Mouse (Mus musculus) skeletal muscle tissue, adult 2 months (tissue): ENCODE data around the gene Pms1.
"Not testable (repeated sequence)": the region's sequence is repeated elsewhere in the genome, so short reads cannot be mapped to it uniquely, and the experiment has no call there.

ENCODE experiments used
- DNase-seq: peaks from one replicate; pipeline ENCODE4 v3.0.0-alpha.2; 2012; ENCODE audit warnings: low read depth, low spot score

The Pms1 gene

GRCm38 (mm10) chr1:53296581-53297383 is at the start of gene Pms1, which contains the start of the genes Ormdl1 and Gm28778:
TSS of gene Pms1 (minus strand) at chr1:53297018.
TSS of gene Ormdl1 (plus strand) at chr1:53297095.
TSS of gene Gm28778 (plus strand) at chr1:53297111.
- peak; percentile 94 for DNase-seq

- no peak for DNase-seq
These were observed 44.3 kb upstream of the Pms1 start for GRCm38 (mm10) chr1:53341071-53341470.

- not testable (repeated sequence) for DNase-seq
These were observed 40.6 kb upstream of the Pms1 start for GRCm38 (mm10) chr1:53337403-53337802.

DNA sequence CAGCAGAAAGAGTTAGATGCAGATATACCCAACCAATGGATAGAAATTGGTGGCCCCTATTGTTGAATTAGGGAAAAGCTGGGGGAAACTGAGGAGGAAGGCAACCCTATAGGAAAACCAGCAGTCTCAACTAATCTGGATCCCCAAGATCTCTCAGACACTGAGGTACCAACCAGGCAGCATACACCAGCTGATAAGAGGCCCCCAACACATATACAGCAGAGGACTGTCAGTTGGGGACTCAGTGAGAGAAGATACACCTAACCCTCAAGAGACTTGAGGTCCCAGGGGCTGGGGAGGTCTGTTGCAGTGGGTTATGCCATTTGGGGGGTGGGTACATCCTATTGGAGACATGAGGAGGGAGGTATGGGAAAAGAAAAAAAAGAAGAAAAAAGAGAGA is 38.6 kb upstream of the Pms1 start:
- DNase-seq, result no peak

- DNase-seq, result not testable (repeated sequence)
These were observed 36.7 kb upstream of the Pms1 start for GRCm38 (mm10) chr1:53333527-53333926.

- DNase-seq, result no peak
These were observed 28.1 kb upstream of the Pms1 start for GRCm38 (mm10) chr1:53324827-53325494.

DNA sequence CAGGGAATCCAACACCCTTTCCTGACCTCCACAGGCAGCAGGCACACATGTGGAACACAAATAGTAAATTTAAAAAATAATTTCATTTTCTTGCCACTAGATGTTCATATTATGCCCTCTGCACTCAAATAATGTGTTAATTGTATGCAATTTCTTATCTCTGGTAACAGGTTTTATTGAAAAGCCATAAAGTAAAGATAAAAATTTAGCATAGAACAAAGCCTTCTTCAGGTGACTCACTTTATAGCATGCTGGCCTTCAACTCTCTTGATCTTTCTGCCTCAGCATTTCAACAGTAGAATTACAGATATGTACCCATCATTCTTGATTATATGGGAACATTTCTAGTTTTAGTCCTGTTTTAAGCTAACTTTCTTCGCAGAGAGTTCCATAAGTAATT is 27.5 kb upstream of the Pms1 start:
- DNase-seq, result no peak

DNA sequence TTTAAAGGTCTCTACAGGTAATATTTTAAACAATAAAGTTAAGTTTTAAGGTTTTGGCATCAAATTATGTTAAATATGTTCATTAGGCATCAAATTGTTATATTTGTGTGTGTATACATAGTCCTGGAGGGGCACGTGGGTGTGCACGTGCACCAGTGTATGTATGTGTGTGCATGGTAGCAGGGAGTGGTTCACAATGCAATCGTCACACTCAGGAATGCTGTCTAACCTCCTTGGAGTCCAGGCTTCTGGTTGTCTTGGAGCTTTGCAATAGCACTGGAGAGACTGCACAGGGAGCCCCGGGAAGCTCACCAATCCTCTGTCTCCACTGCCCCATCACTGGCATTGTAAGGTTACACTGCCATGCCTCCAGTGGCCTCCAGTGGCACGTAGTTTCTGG is 26.4 kb upstream of the Pms1 start:
- DNase-seq, result no peak

- DNase-seq, result no peak
These were observed 25.0 kb upstream of the Pms1 start for GRCm38 (mm10) chr1:53321662-53322344.

DNA sequence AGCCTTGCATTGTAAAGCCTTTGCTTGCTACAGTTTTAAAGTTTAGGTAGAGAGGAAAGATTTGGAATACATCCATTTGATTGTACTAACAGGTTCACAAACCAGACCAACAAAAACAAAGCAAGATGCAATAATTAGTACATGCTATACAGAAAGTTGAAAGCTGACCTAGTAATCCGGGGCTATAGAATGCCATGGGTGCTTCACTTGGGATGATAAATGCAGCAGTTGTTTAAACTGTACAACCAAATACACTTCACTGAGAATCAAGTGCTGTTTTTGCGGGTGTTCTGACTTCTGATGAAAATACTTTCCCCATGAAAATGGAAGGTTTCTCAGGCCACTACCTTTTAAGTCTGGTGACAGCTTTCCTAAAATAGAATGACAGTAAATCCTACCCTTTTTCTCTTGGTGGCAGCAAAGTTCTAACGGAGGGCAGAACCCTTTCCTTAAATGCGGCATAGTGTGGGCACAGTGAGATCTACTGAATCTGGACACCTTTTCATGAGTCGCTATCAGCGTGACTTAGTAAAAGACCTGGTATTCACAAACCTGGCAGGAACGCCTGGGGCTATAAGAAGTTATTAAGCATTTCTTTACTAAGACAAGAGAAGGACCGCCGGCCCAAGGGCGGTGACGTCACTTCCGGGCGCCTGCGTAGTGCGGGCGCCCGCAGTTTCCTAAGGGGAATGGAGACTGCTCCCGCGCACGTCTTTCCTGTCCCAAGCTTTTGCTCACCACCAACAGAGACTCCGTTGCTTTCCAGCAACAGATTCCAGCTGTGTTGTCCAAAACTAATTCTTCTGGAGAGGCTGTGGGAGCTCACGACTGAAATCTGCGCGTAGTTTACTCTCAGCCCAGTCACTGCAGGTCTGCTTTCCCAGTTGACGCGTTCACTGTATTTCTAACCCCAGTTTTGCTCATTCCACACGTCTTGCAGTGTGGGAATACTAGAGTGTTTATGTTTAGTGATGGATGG is 16.5 kb upstream of the Pms1 start, which contains the start of gene Osgepl1:
Gene Osgepl1, plus strand, starts transcription at position 636 of the 979 bp plus-strand sequence.
- peak; percentile 83 for DNase-seq

DNA sequence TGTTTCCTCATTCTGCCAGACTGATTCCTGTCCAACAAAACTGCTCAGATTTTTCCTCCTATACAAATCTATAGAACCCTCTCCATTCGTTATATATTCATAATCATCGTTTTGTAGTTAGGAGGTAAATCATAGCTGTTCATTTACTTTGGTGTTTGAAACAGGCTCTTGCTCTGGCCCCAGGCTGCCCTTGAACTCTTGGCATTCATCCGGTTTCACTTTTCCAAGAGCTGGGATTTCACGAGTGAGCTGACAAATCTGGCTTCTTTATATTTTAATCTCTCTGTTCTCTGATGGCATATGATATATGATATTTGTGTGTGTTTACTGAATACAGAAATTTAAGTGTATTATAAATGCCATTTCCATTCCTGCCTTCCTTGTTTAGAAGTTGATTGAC is 3.7 kb upstream of the Pms1 start:
- no peak for DNase-seq

GRCm38 (mm10) chr1:53291197-53291596 is 5.6 kb downstream of the Pms1 start:
- DNase-seq, result no peak

DNA sequence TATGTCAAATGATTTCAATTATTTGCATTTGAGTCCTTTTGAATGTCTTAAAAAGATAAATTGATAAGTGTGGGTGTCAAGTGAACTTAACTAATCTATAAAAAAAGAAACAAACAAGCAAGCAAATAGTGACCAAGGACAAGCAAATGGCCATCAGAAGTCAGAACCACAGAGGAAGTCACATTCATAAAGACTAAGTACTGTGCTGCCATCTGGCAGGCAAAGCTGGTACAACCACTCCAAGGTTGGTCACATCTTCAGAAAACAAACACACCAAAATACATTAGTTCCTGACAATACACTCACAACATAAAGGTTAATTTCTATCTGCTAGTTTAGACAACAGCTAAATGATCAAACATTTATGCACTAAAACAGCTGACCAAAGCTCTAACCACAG is 24.2 kb downstream of the Pms1 start:
- DNase-seq, result peak; percentile 31

DNA sequence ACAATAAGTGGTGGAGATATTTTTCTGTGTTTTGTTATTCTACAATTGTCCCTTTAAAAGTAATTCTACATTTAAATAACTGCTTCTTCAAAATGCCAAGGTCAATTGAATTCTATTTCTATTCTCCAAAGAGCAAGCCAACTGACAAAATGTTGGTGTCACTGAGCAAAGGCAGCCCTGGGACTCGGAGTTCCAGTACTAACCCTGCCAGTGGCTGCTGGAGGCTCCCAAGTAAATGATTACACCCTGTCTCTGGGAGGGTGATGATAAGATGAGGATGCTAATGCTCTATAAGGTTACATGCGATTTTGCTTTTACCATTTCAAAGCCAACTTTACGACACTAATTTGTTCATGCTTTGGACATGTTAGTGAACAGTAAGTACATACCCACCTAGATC is 26.9 kb downstream of the Pms1 start:
- DNase-seq, result no peak

- not testable (repeated sequence) for DNase-seq
These were observed 31.7 kb downstream of the Pms1 start for GRCm38 (mm10) chr1:53264958-53265612.

GRCm38 (mm10) chr1:53226063-53226462 is 70.8 kb downstream of the Pms1 start:
- no peak for DNase-seq

DNA sequence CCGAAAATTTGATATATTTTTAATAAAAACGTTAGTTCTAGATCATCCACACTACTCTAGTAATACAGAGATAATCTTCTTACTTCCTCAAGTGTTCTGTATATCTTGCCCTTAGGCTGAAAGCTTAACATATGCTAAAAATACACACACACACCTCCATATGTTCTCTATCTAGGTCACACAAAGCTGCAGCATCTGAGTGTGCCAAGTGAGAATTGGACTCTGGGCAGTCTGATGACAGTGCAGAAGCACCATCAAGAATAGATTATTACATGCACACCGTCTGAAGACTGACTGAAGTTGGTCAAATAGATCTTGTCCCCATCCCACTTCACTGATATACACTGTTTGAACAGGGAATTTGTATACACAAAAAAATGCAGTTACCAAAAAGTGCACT is 71.2 kb downstream of the Pms1 start:
- DNase-seq, result peak; percentile 83

DNA sequence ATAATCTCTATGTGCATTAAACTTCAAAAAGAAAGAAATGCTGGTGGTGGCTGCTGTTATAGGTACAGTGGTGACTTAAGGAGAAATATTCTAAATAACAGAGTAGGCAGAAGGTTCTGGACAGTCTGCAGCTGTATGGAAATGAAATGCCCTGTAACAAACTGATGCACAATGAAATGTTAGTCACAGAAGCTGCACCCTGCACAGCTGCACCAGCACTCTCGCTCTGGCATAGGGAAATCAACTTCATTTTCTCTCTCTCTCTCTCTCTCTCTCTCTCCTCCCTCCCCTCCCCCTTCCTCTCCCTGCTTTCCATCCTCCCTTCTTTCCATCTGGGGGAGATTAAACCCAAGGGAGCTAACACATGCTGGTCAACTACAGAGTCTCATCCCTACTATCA is 72.0 kb downstream of the Pms1 start:
- no peak for DNase-seq

DNA sequence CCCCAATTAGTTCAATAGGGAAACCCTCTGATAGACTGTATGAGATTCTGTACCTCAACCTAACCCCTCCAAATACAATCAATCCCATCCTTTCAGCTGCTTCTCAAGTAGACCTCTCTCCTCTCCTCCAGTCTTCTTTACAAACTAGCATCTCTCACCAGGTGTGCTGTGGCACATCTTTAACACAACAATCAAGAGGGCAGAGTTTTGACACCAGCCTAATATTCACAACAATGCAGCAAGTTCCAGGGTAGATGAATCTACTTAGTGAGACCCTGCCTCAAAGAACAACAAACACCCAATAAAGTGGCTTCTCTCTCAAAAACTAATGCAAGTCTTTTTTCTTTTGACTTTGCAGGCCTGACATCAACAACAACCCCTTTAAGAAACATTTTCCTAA is 86.7 kb downstream of the Pms1 start:
- DNase-seq, result no peak

GRCm38 (mm10) chr1:53203902-53204301 is 92.9 kb downstream of the Pms1 start:
- no peak for DNase-seq
